Mouse (Mus musculus): ENCODE data around the gene Thsd7b. TPM values are rescaled to one million over a fixed set of nuclear protein-coding genes. Genes with fewer than 3 reads are reported as not detected.
A peak's percentile ranks its signal among the peaks of the same experiment; 100 is the strongest.

The Thsd7b gene
- polyA plus RNA-seq, 1 experiment from 2014 or later: 12.3 TPM

DNA sequence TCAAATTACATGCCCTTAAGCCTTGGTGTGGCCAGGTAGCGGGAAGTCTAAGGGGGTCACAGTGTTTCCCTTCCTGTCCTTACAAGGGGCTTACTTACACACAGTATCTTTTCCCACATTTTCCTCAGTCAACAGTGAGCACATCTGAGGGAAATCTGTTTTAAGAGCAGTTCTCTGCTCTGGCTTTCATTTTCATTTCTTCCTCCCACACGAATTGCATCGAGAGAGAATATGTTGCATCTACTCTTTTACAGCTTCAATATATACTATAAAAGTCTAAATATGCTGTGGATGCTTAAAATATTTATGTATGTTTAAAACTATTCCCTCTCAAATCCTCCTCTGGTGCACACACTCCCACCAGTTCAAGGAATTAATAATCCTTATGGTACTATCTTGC, 440.5 kb downstream of the Thsd7b start:
- no peak for ATAC-seq (ENCODE audit: low FRiP score, low TSS enrichment)
- H3K27ac ChIP-seq (replicated peaks; ENCODE audit: low read depth, low read length): no peak overlapping the region
- no peak overlapping the region for H3K4me2 ChIP-seq (ENCODE audit: low read length)
- 94% methylated on average over 3 of the region's 3 CpGs for WGBS
- no peaks in the 10 kb centered on the region for H3K36me3 ChIP-seq (ENCODE audit: control insufficient read depth, insufficient read depth, low read length)
- no peaks in the 10 kb centered on the region for H3K4me1 ChIP-seq (ENCODE audit: control insufficient read depth, insufficient read depth, low read length)
- H3K9ac ChIP-seq (replicated peaks; ENCODE audit: low read length): no peak overlapping the region
- no peaks in the 10 kb centered on the region for H3K9me3 ChIP-seq (ENCODE audit: control insufficient read depth, low read length)
- no peak overlapping the region for H3K4me3 ChIP-seq (replicated peaks; ENCODE audit: low read depth, low read length)
- DNase-seq: no peak
- H3K27me3 ChIP-seq (ENCODE audit: control insufficient read depth, insufficient read depth, low read length): no peaks in the 10 kb centered on the region

DNA sequence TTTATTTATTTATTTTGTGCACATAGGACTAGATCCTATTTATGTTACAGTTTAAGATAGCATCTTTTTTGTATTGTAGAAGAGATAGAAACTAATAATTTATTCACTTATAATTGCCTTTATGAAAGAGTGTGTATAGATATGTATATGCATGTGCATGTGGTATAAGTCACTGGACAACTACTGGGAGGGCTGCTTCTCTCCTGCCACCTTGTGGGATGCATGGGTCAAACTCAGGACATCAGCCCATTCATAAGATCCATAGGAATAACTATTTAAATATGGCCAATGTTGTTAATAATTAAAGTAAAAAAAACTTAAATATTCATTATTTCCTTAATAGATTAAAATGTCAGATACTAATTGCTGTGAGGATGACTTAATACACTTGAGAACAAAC, 446.5 kb downstream of the Thsd7b start:
- Histone ChIP-seq H3K4me1 (ENCODE audit: control insufficient read depth, insufficient read depth, low read length) (no peaks in the 10 kb centered on the region), H3K4me2 (ENCODE audit: low read length) (no peak overlapping the region), H3K4me3 (replicated peaks; ENCODE audit: low read depth, low read length) (no peak overlapping the region), H3K9ac (replicated peaks; ENCODE audit: low read length) (no peak overlapping the region), H3K27me3 (ENCODE audit: control insufficient read depth, insufficient read depth, low read length) (no peaks in the 10 kb centered on the region), H3K27ac (replicated peaks; ENCODE audit: low read depth, low read length) (no peak overlapping the region), H3K36me3 (ENCODE audit: control insufficient read depth, insufficient read depth, low read length) (no peaks in the 10 kb centered on the region), H3K9me3 (ENCODE audit: control insufficient read depth, low read length) (no peaks in the 10 kb centered on the region)
- peak; percentile 32 for DNase-seq
- ATAC-seq (ENCODE audit: low FRiP score, low TSS enrichment): no peak

DNA sequence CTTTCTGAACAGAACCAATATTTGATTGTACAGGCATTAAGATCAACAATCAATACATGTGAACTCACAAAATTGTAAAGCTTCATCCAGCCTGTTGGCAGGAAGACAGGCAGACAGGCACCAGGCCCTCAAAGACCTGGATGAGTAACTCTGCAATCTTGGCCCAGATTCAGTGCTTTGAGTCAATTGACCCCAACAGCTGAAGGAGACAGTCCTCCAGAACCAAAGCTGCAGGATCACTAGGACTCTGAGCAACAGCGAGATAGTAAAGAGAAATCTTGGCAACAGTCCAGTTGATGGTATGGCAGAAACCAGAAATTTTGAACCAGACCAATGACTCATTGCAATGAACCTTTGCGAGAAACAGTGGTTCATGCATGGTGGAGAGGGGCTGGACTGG, 458.9 kb downstream of the Thsd7b start:
- no peak overlapping the region for H3K9ac ChIP-seq (replicated peaks; ENCODE audit: low read length)
- 89% methylated on average over 2 of the region's 2 CpGs for WGBS
- no peaks in the 10 kb centered on the region for H3K9me3 ChIP-seq (ENCODE audit: control insufficient read depth, low read length)
- ATAC-seq (ENCODE audit: low FRiP score, low TSS enrichment) (no peak), DNase-seq (no peak)
- no peak overlapping the region for H3K4me2 ChIP-seq (ENCODE audit: low read length)
- H3K4me1 ChIP-seq (ENCODE audit: control insufficient read depth, insufficient read depth, low read length): no peaks in the 10 kb centered on the region
- H3K27me3 ChIP-seq (ENCODE audit: control insufficient read depth, insufficient read depth, low read length): no peaks in the 10 kb centered on the region
- no peaks in the 10 kb centered on the region for H3K36me3 ChIP-seq (ENCODE audit: control insufficient read depth, insufficient read depth, low read length)
- no peak overlapping the region for H3K27ac ChIP-seq (replicated peaks; ENCODE audit: low read depth, low read length)
- no peak overlapping the region for H3K4me3 ChIP-seq (replicated peaks; ENCODE audit: low read depth, low read length)

DNA sequence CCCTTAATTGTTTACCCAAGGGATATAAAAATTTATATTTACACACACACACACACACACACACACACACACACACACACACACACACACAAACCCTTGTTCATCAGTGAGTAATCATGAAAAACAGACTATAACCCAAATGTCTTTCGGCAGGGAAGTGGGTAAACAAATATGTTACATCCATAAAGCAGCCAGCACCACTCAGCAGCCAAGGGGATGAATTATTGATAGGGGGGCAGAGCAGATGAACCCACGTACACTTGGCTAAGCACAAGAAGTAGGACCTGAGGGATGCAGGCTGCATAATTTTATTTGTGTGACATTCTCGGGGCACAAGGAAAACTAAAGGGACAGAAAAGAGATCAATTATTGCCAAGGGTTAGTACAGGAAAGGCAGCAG, 474.5 kb downstream of the Thsd7b start:
- no peak overlapping the region for H3K27ac ChIP-seq (replicated peaks; ENCODE audit: low read depth, low read length)
- ATAC-seq (ENCODE audit: low FRiP score, low TSS enrichment): no peak
- H3K27me3 ChIP-seq (ENCODE audit: control insufficient read depth, insufficient read depth, low read length): no peaks in the 10 kb centered on the region
- no peak overlapping the region for H3K9ac ChIP-seq (replicated peaks; ENCODE audit: low read length)
- peak; percentile 29 for DNase-seq
- H3K4me2 ChIP-seq (ENCODE audit: low read length): no peak overlapping the region
- H3K4me3 ChIP-seq (replicated peaks; ENCODE audit: low read depth, low read length): no peak overlapping the region
- H3K4me1 ChIP-seq (ENCODE audit: control insufficient read depth, insufficient read depth, low read length): no peaks in the 10 kb centered on the region
- H3K9me3 ChIP-seq (ENCODE audit: control insufficient read depth, low read length): no peaks in the 10 kb centered on the region
- H3K36me3 ChIP-seq (ENCODE audit: control insufficient read depth, insufficient read depth, low read length): no peaks in the 10 kb centered on the region
- WGBS: 48% methylated on average over 3 of the region's 3 CpGs

DNA sequence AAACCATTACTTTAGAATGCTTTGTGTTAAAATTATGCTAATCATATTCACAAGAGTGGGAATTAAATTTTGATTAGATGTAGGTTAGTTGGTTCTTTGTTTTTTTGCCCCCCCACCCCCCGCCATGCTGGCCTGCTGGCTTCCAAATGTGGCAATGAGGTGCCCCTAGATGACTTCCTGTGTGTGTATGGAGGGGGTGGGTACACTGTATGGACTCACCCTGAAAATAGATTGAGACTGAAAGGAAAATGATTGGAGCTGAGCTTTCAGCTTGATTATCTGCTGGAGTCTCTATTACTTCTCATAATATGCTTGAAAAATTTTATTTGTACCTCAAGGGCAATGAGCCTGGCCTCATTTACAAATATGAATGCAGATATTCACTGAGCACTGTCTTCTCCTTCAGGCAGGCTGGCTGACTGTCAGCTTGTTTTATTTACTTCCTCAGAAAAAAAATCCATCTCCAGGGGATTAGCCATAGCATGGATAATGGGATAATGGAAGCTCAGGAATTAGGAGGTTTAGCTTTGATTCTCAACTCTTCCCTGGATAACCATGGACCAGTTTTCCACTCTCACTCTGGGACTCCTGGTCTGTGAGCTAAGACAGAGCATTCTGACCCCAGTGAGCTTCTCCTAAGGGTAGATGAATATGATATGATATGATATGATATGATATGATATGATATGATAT, 483.6 kb downstream of the Thsd7b start:
- Histone ChIP-seq H3K4me2 (ENCODE audit: low read length) (no peak overlapping the region), H3K4me1 (ENCODE audit: control insufficient read depth, insufficient read depth, low read length) (peaks cover 11% of the 10 kb centered on the region; the same call in 1 of the 2 replicates), H3K4me3 (replicated peaks; ENCODE audit: low read depth, low read length) (no peak overlapping the region), H3K27me3 (ENCODE audit: control insufficient read depth, insufficient read depth, low read length) (no peaks in the 10 kb centered on the region), H3K27ac (replicated peaks; ENCODE audit: low read depth, low read length) (0 out of 2 replicates have a peak overlapping the region, but pooled peaks have one; percentile 14), H3K9ac (replicated peaks; ENCODE audit: low read length) (no peak overlapping the region), H3K36me3 (ENCODE audit: control insufficient read depth, insufficient read depth, low read length) (no peaks in the 10 kb centered on the region), H3K9me3 (ENCODE audit: control insufficient read depth, low read length) (no peaks in the 10 kb centered on the region)
- ATAC-seq (ENCODE audit: low FRiP score, low TSS enrichment): peak; percentile 73; the same call in 1 of the 2 replicates
- WGBS: 16% methylated on average over 1 of the region's 1 CpGs
- DNase-seq: peak; percentile 73

DNA sequence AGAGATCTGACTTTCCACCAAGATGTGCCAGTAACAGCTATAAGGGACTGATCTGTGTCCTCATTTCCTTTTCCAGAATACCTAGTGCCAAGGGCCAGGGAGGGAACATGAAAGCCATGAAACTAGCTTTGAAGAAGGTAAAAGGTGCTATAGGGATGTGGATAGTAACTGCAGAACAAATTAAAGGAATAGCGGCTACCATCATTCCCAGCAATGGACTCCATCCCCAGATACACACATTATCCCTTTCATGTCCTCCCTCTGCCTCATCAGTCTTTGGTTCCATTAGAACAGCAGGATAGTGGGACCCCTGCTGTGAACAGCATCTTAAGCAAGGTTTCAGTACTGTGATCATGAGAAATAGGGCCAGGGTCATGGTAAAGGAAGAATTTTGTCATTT, 485.9 kb downstream of the Thsd7b start:
- WGBS: 57% methylated on average over 1 of the region's 1 CpGs
- ATAC-seq (ENCODE audit: low FRiP score, low TSS enrichment) (no peak), DNase-seq (peak; percentile 37)
- peaks cover 11% of the 10 kb centered on the region; the same call in 1 of the 2 replicates for H3K4me1 ChIP-seq (ENCODE audit: control insufficient read depth, insufficient read depth, low read length)
- H3K36me3 ChIP-seq (ENCODE audit: control insufficient read depth, insufficient read depth, low read length): no peaks in the 10 kb centered on the region
- H3K9me3 ChIP-seq (ENCODE audit: control insufficient read depth, low read length): no peaks in the 10 kb centered on the region
- H3K9ac ChIP-seq (replicated peaks; ENCODE audit: low read length): no peak overlapping the region
- H3K27me3 ChIP-seq (ENCODE audit: control insufficient read depth, insufficient read depth, low read length): no peaks in the 10 kb centered on the region
- no peak overlapping the region for H3K27ac ChIP-seq (replicated peaks; ENCODE audit: low read depth, low read length)
- no peak overlapping the region for H3K4me2 ChIP-seq (ENCODE audit: low read length)
- no peak overlapping the region for H3K4me3 ChIP-seq (replicated peaks; ENCODE audit: low read depth, low read length)

DNA sequence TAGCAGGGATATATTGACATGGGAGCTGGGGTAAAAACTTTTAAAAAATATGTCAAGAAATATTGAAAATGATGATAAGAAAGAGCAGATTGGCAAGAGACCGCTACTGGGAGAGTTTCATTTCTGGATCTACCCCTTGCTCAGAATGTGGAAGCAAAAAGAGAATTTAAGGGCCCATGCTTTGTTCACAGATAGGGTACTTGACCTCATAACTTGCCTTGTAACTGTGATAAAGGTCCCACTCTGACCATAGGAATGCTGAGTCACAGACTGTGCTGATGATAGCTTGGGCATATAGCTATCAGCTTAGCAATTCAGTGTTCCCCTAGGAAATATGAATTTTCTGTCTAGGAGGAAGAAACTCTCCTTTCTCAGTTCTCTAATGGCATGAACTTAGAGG, 488.1 kb downstream of the Thsd7b start:
- Histone ChIP-seq H3K4me3 (replicated peaks; ENCODE audit: low read depth, low read length) (no peak overlapping the region), H3K36me3 (ENCODE audit: control insufficient read depth, insufficient read depth, low read length) (no peaks in the 10 kb centered on the region), H3K4me2 (ENCODE audit: low read length) (no peak overlapping the region), H3K27ac (replicated peaks; ENCODE audit: low read depth, low read length) (no peak overlapping the region), H3K9me3 (ENCODE audit: control insufficient read depth, low read length) (no peaks in the 10 kb centered on the region), H3K4me1 (ENCODE audit: control insufficient read depth, insufficient read depth, low read length) (peaks cover 10% of the 10 kb centered on the region; the same call in 1 of the 2 replicates), H3K27me3 (ENCODE audit: control insufficient read depth, insufficient read depth, low read length) (no peaks in the 10 kb centered on the region), H3K9ac (replicated peaks; ENCODE audit: low read length) (no peak overlapping the region)
- whole genome bisulfite sequencing: 89% methylated on average over 1 of the region's 1 CpGs
- ATAC-seq (ENCODE audit: low FRiP score, low TSS enrichment): no peak
- no peak for DNase-seq

DNA sequence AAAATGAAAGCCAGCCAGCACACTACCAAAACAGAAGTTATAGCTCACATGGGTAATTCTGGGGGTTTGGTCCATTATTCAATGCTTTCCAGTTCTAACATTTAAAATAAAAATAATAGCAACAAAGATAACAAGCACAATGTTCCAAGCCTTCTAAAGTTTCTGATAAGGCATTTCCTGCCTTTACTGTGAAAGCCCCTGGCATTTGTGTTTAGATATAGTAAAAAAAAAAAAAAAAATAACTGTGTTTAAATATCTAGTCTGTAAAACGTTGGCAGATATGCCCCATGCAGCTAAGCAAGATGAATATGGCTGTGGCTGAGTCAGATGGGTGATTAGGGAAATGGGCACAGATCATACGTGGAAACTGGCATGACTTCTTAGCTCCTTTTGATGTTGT, 491.6 kb downstream of the Thsd7b start:
- Histone ChIP-seq H3K27me3 (ENCODE audit: control insufficient read depth, insufficient read depth, low read length) (no peaks in the 10 kb centered on the region), H3K4me2 (ENCODE audit: low read length) (no peak overlapping the region), H3K4me3 (replicated peaks; ENCODE audit: low read depth, low read length) (no peak overlapping the region), H3K36me3 (ENCODE audit: control insufficient read depth, insufficient read depth, low read length) (no peaks in the 10 kb centered on the region), H3K4me1 (ENCODE audit: control insufficient read depth, insufficient read depth, low read length) (no peaks in the 10 kb centered on the region), H3K9ac (replicated peaks; ENCODE audit: low read length) (no peak overlapping the region), H3K9me3 (ENCODE audit: control insufficient read depth, low read length) (no peaks in the 10 kb centered on the region), H3K27ac (replicated peaks; ENCODE audit: low read depth, low read length) (no peak overlapping the region)
- DNase-seq (no peak), ATAC-seq (ENCODE audit: low FRiP score, low TSS enrichment) (no peak)
- 69% methylated on average over 2 of the region's 2 CpGs for WGBS

DNA sequence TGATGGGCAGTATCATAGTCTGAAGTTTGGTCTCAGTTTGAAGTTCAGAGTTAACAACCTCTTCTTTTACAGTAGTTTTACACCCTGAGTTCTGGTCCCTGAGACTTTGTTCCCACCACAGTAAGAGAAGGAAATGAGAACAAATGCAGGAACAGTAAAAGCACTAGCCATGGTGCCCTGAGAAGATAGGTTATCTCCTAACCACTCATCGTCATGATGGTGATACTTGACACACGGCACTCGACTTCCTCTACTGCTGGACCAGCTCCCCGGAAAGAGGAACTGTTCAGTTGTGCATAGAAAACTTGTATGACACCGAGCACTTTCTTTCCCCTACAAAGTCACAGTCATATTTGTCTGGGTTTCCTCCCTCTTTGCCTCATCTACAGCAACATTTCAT, 504.0 kb downstream of the Thsd7b start:
- H3K4me1 ChIP-seq (ENCODE audit: control insufficient read depth, insufficient read depth, low read length): no peaks in the 10 kb centered on the region
- DNase-seq (no peak), ATAC-seq (ENCODE audit: low FRiP score, low TSS enrichment) (no peak)
- no peaks in the 10 kb centered on the region for H3K36me3 ChIP-seq (ENCODE audit: control insufficient read depth, insufficient read depth, low read length)
- H3K27me3 ChIP-seq (ENCODE audit: control insufficient read depth, insufficient read depth, low read length): no peaks in the 10 kb centered on the region
- H3K4me2 ChIP-seq (ENCODE audit: low read length): no peak overlapping the region
- no peaks in the 10 kb centered on the region for H3K9me3 ChIP-seq (ENCODE audit: control insufficient read depth, low read length)
- 91% methylated on average over 5 of the region's 5 CpGs for WGBS
- no peak overlapping the region for H3K4me3 ChIP-seq (replicated peaks; ENCODE audit: low read depth, low read length)
- H3K27ac ChIP-seq (replicated peaks; ENCODE audit: low read depth, low read length): no peak overlapping the region
- no peak overlapping the region for H3K9ac ChIP-seq (replicated peaks; ENCODE audit: low read length)

All from midbrain, embryonic 14.5 days (tissue).